Comparison of ENCODE assay signal across 19 mouse cellular contexts in the genomic region with DNA sequence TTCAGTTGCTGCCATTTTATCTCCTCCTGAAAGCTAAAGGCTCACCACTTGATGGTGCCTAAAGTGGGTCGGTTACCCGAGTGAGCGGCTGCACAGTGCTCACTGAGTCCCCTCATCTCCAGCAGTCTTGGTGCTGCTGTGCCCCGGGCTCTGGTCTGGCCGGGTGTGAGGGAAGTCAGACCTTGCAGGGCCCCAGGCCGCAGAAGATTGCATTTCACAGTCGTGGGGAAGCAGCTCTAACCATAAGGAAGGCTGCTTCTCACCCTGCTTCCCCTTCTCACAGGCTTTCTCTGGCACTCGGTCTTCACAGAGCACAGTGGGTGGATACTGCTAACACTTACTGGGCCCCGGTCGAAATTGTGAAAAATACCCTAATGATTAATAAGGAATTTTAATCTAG.
DNase-seq lines count a peak whose midpoint lies in the region; ATAC-seq and TF ChIP-seq lines count a peak whose summit lies in the region.
"Had no signal": no experiment of that assay in that cellular context is flagged by ENCODE, and none has a peak within 500 bp of the region (broad histone marks: within the 10 kb centered on the region; RNA-seq: fewer than 3 reads in every experiment).

No protein-coding gene starts in this region.

- 0 out of 2 replicates have a peak, but pooled peaks have one; percentile 8 for ATAC-seq in lung, embryonic 14.5 days (ENCODE audit: insufficient read depth)
- peak; percentile 96 for ATAC-seq in hematopoietic stem cell, adult 5-6 weeks (replicated peaks in 1 of 2; ENCODE audit: insufficient read depth in 1 of 2, low FRiP score in 2 of 2, low TSS enrichment in 1 of 2, low read depth in 1 of 2, poor library complexity in 2 of 2, severe bottlenecking in 2 of 2)
- peak; percentile 97 for ATAC-seq in megakaryocyte, adult 5-6 weeks (ENCODE audit: poor library complexity, severe bottlenecking)
- no peak for ATAC-seq in midbrain, embryonic 15.5 days (replicated peaks)
- ATAC-seq: intestine, embryonic 16.5 days had no signal

- WGBS in lung, embryonic 14.5 days = 76% methylated on average over 10 of the region's 10 CpGs
- WGBS in midbrain, embryonic 15.5 days = 90% methylated on average over 10 of the region's 10 CpGs

- H3K4me2 ChIP-seq in lung, embryonic 14.5 days = no peak overlapping the region
- no peak overlapping the region for H3K4me2 ChIP-seq in midbrain, embryonic 15.5 days
- H3K4me2 ChIP-seq: embryonic facial prominence, embryonic 12.5 days; forebrain, embryonic 12.5 days; heart, embryonic 13.5 days; midbrain, embryonic 12.5 days had no signal

- peaks cover 21% of the 10 kb centered on the region for H3K36me3 ChIP-seq in lung, embryonic 14.5 days (ENCODE audit: insufficient read depth)
- 0 out of 2 replicates have a peak, but pooled peaks cover 3% of the 10 kb centered on the region for H3K36me3 ChIP-seq in midbrain, embryonic 15.5 days (replicated peaks)

- no peak for DNase-seq in lung, embryonic 14.5 days
- no peak for DNase-seq in lung, postnatal 36 days
- DNase-seq in thymus, adult 18-20 months = no peak
- no peak for DNase-seq in left cerebral cortex, postnatal 10 days (ENCODE audit: extremely low spot score in 1 of 2, low spot score in 2 of 2)
- DNase-seq: B cell, adult 2 months; cerebellum, adult 18-20 months; gastrocnemius, postnatal 25 days; heart, postnatal 4 days; right cerebral cortex, postnatal 4 days had no signal

- no peaks in the 10 kb centered on the region for H3K27me3 ChIP-seq in lung, embryonic 14.5 days (ENCODE audit: insufficient read depth, low read length)
- no peaks in the 10 kb centered on the region for H3K27me3 ChIP-seq in midbrain, embryonic 15.5 days (replicated peaks)
- H3K27me3 ChIP-seq: embryonic facial prominence, embryonic 12.5 days; forebrain, embryonic 12.5 days; heart, embryonic 13.5 days; midbrain, embryonic 12.5 days had no signal

- no peak for TF ChIP-seq CTCF in lung, embryonic 14.5 days (IDR thresholded peaks at IDR 0.05; ENCODE audit: low read depth)

- H3K4me1 ChIP-seq in lung, embryonic 14.5 days (ENCODE audit: insufficient read depth) = no peaks in the 10 kb centered on the region
- H3K4me1 ChIP-seq in midbrain, embryonic 15.5 days = no peaks in the 10 kb centered on the region
- H3K4me1 ChIP-seq: embryonic facial prominence, embryonic 12.5 days; forebrain, embryonic 12.5 days; midbrain, embryonic 12.5 days had no signal

- H3K4me3 ChIP-seq in lung, embryonic 14.5 days (ENCODE audit: low read depth, low read length) = no peak overlapping the region
- no peak overlapping the region for H3K4me3 ChIP-seq in midbrain, embryonic 15.5 days
- H3K4me3 ChIP-seq: embryonic facial prominence, embryonic 12.5 days; forebrain, embryonic 12.5 days; heart, embryonic 13.5 days; layer of hippocampus, adult 2 months; midbrain, embryonic 12.5 days had no signal

- H3K27ac ChIP-seq in lung, embryonic 14.5 days (ENCODE audit: low read depth) = no peak overlapping the region
- H3K27ac ChIP-seq in midbrain, embryonic 15.5 days = no peak overlapping the region
- H3K27ac ChIP-seq: embryonic facial prominence, embryonic 12.5 days; forebrain, embryonic 12.5 days; heart, embryonic 13.5 days; kidney, postnatal 0 days; midbrain, embryonic 12.5 days had no signal

- intact Hi-C loops in left cerebral cortex, postnatal 10 days (cut with DNase I) = no loop called here

- H3K9me3 ChIP-seq in lung, embryonic 14.5 days (ENCODE audit: low read depth, low read length) = no peaks in the 10 kb centered on the region
- H3K9me3 ChIP-seq in midbrain, embryonic 15.5 days = no peaks in the 10 kb centered on the region
- H3K9me3 ChIP-seq: embryonic facial prominence, embryonic 12.5 days; forebrain, embryonic 12.5 days; heart, embryonic 13.5 days; midbrain, embryonic 12.5 days had no signal

- H3K9ac ChIP-seq in lung, embryonic 14.5 days = no peak overlapping the region
- no peak overlapping the region for H3K9ac ChIP-seq in midbrain, embryonic 15.5 days
- H3K9ac ChIP-seq: embryonic facial prominence, embryonic 12.5 days; forebrain, embryonic 12.5 days; heart, embryonic 13.5 days; midbrain, embryonic 12.5 days had no signal
